Mouse (Mus musculus) forebrain, postnatal 0 days (tissue): ENCODE measurements around the gene Cdk10. TPM values are rescaled to one million over a fixed set of nuclear protein-coding genes. Genes with fewer than 3 reads are reported as not detected.

Experiments
- ATAC-seq: fragments of 200-750 bp; cut with Nextera tagmentation; 2 replicates; pipeline ENCODE4 v1.8.0; 2017; ENCODE audit warnings: mild to moderate bottlenecking, moderate library complexity
- DNase-seq: peaks from one replicate; pipeline ENCODE4 v3.0.0-alpha.2; 2015
- H3K27ac ChIP-seq: fragments of 300-500 bp; sonication (generic); 2 replicates; pipeline ENCODE4 v1.5.1; 2014; ENCODE audit warnings: low read depth, mild to moderate bottlenecking, antibody characterized with exemption, low read length, moderate library complexity, mixed read lengths
- H3K27me3 ChIP-seq: fragments of 300-500 bp; sonication (generic); 2 replicates; pipeline ENCODE4 v1.6.1; 2014; ENCODE audit warnings: mild to moderate bottlenecking, low read length, mixed read lengths; ENCODE audit not compliant: insufficient read depth
- H3K36me3 ChIP-seq: fragments of 300-500 bp; sonication (generic); 2 replicates; pipeline ENCODE4 v1.6.1; 2014; ENCODE audit warnings: mild to moderate bottlenecking, moderate library complexity; ENCODE audit not compliant: insufficient read depth
- H3K4me1 ChIP-seq: fragments of 300-500 bp; sonication (generic); 2 replicates; pipeline ENCODE4 v1.6.1; 2014; ENCODE audit warnings: antibody characterized with exemption; ENCODE audit not compliant: insufficient read depth
- H3K4me2 ChIP-seq: fragments of 300-500 bp; sonication (generic); 2 replicates; pipeline ENCODE4 v1.6.1; 2014; ENCODE audit warnings: low read depth, mild to moderate bottlenecking, moderate library complexity
- H3K4me3 ChIP-seq: fragments of 300-500 bp; sonication (generic); 2 replicates; pipeline ENCODE4 v1.5.1; 2014; ENCODE audit warnings: low read depth, low read length, mixed read lengths
- H3K9ac ChIP-seq: fragments of 300-500 bp; sonication (generic); 2 replicates; pipeline ENCODE4 v1.6.1; 2014; ENCODE audit warnings: mild to moderate bottlenecking
- H3K9me3 ChIP-seq: fragments of 300-500 bp; sonication (generic); 2 replicates; pipeline ENCODE4 v1.6.1; 2016; ENCODE audit warnings: low read length
- CTCF ChIP-seq: sonication (generic); IDR thresholded peaks from 2 replicates; pipeline ENCODE4 v1.5.1; 2016; ENCODE audit warnings: antibody characterized with exemption, control low read depth, low read depth
- WGBS: fragments of 180-500 bp; shearing (Covaris S2); extraction: QIAGEN DNeasy Blood & Tissue Kit; methylation state at CpG from one replicate; pipeline ENCODE4 v1.1.7; 2014; 5-methylcytosine and 5-hydroxymethylcytosine counted together
- polyA plus RNA-seq: library from polyadenylated mRNA; unstranded; fragments of >200 nt; fragmentation: Nextera tagmentation; extraction: Ambion mirVana; gene quantifications from 2 replicates; pipeline ENCODE4 v1.2.1, GENCODE M21; 2015
- total RNA-seq: library from RNA; depleted of rRNA; stranded (reverse); fragments of >200 nt; gene quantifications from 2 replicates; pipeline ENCODE4 v1.2.3, GENCODE M21; 2014; rRNA removed

Gene Cdk10
- total and polyA plus RNA-seq, 2 experiments from 2014 or later: 54.3 to 93.2 TPM

- Histone ChIP-seq H3K9me3 (no peaks in the 10 kb centered on the region), H3K36me3 (no peaks in the 10 kb centered on the region), H3K4me2 (no peak overlapping the region), H3K27me3 (no peaks in the 10 kb centered on the region), H3K4me1 (no peaks in the 10 kb centered on the region), H3K4me3 (no peak overlapping the region), H3K9ac (no peak overlapping the region), H3K27ac (no peak overlapping the region)
- no peak for ATAC-seq
- no peak for TF ChIP-seq CTCF
- 91% methylated on average over 13 of the region's 13 CpGs for WGBS
- no peak for DNase-seq
These were observed 55.9 kb downstream of the Cdk10 start for GRCm38 (mm10) chr8:123280302-123281094.

Other genes starting within 250 kb of the Cdk10 start
- gene Ankrd11, start 182.6 kb upstream of the Cdk10 start, total RNA-seq: 88.7 and 103 TPM in 2 replicates
- 69.4 and 73.5 TPM in 2 replicates for gene Ankrd11, start 182.6 kb upstream of the Cdk10 start, polyA plus RNA-seq
- gene Spg7, start 161.9 kb upstream of the Cdk10 start, total RNA-seq: 56.2 and 62.8 TPM in 2 replicates
- 39.8 and 52.9 TPM in 2 replicates for gene Spg7, start 161.9 kb upstream of the Cdk10 start, polyA plus RNA-seq
- 2,315 and 2,714 TPM in 2 replicates for gene Rpl13, start 122.5 kb upstream of the Cdk10 start, total RNA-seq
- 944 and 1,242 TPM in 2 replicates for gene Rpl13, start 122.5 kb upstream of the Cdk10 start, polyA plus RNA-seq
- gene Cpne7, start 107.5 kb upstream of the Cdk10 start, total RNA-seq: 30.2 and 32.6 TPM in 2 replicates
- gene Cpne7, start 107.5 kb upstream of the Cdk10 start, polyA plus RNA-seq: 13.5 and 25.0 TPM in 2 replicates
- 0.71 and 5.0 TPM in 2 replicates for gene Sult5a1, start 66.5 kb upstream of the Cdk10 start, total RNA-seq
- gene Sult5a1, start 66.5 kb upstream of the Cdk10 start, polyA plus RNA-seq: 0.89 and 0.96 TPM in 2 replicates
- gene Dpep1, start 38.6 kb upstream of the Cdk10 start, total RNA-seq: 0.15 and 0.57 TPM in 2 replicates
- gene Dpep1, start 38.6 kb upstream of the Cdk10 start, polyA plus RNA-seq: 0.23 and 0.46 TPM in 2 replicates
- gene Chmp1a, start 12.1 kb upstream of the Cdk10 start, total RNA-seq: 207 and 211 TPM in 2 replicates
- 247 and 251 TPM in 2 replicates for gene Chmp1a, start 12.1 kb upstream of the Cdk10 start, polyA plus RNA-seq
- 6.3 and 7.8 TPM in 2 replicates for gene Spata33, start 12.0 kb upstream of the Cdk10 start, total RNA-seq
- gene Spata33, start 12.0 kb upstream of the Cdk10 start, polyA plus RNA-seq: 7.6 and 8.2 TPM in 2 replicates
- 10.2 and 12.2 TPM in 2 replicates for gene Spata2l, start 11.4 kb downstream of the Cdk10 start, total RNA-seq
- 11.3 and 14.8 TPM in 2 replicates for gene Spata2l, start 11.4 kb downstream of the Cdk10 start, polyA plus RNA-seq
- 31.9 and 37.3 TPM in 2 replicates for gene Zfp276, start 29.4 kb downstream of the Cdk10 start, total RNA-seq
- gene Zfp276, start 29.4 kb downstream of the Cdk10 start, polyA plus RNA-seq: 10.1 and 14.8 TPM in 2 replicates
- gene Vps9d1, start 29.5 kb downstream of the Cdk10 start, total RNA-seq: 54.4 and 94.6 TPM in 2 replicates
- 44.8 and 54.3 TPM in 2 replicates for gene Vps9d1, start 29.5 kb downstream of the Cdk10 start, polyA plus RNA-seq
- 5.0 and 5.6 TPM in 2 replicates for gene Fanca, start 93.7 kb downstream of the Cdk10 start, total RNA-seq
- 2.6 and 2.7 TPM in 2 replicates for gene Fanca, start 93.7 kb downstream of the Cdk10 start, polyA plus RNA-seq
- gene Spire2, start 107.9 kb downstream of the Cdk10 start, total RNA-seq: 37.0 and 37.8 TPM in 2 replicates
- 21.3 and 24.2 TPM in 2 replicates for gene Spire2, start 107.9 kb downstream of the Cdk10 start, polyA plus RNA-seq
- 434 and 487 TPM in 2 replicates for gene Tcf25, start 148.9 kb downstream of the Cdk10 start, total RNA-seq
- 275 and 296 TPM in 2 replicates for gene Tcf25, start 148.9 kb downstream of the Cdk10 start, polyA plus RNA-seq
- 0.10 TPM in 1 of 2 replicates, not detected in the other for gene Mc1r, start 182.3 kb downstream of the Cdk10 start, total RNA-seq
- gene Mc1r, start 182.3 kb downstream of the Cdk10 start, polyA plus RNA-seq: 0.07 and 0.08 TPM in 2 replicates
- gene Tubb3, start 186.6 kb downstream of the Cdk10 start, total RNA-seq: 3,807 and 3,931 TPM in 2 replicates
- gene Tubb3, start 186.6 kb downstream of the Cdk10 start, polyA plus RNA-seq: 2,045 and 2,116 TPM in 2 replicates
- gene Def8, start 198.7 kb downstream of the Cdk10 start, total RNA-seq: 35.8 and 41.4 TPM in 2 replicates
- 35.0 and 36.4 TPM in 2 replicates for gene Def8, start 198.7 kb downstream of the Cdk10 start, polyA plus RNA-seq